10 mouse cellular contexts compared by ENCODE assay signal in genomic region chr7:66140923-66141570, GRCm38 (mm10). TPM values are rescaled to one million over a fixed set of nuclear protein-coding genes. Genes with fewer than 3 reads are reported as not detected.
DNase-seq lines count a peak whose midpoint lies in the region; ATAC-seq and TF ChIP-seq lines count a peak whose summit lies in the region.
"Had no signal": no experiment of that assay in that cellular context is flagged by ENCODE, and none has a peak within 500 bp of the region (broad histone marks: within the 10 kb centered on the region; RNA-seq: fewer than 3 reads in every experiment).

No protein-coding gene starts in this region.

- ATAC-seq in intestine, embryonic 16.5 days = no peak
- no peak for ATAC-seq in intestine, postnatal 0 days
- ATAC-seq in midbrain, embryonic 15.5 days (replicated peaks) = peak; percentile 45; the same call in 1 of the 2 replicates
- ATAC-seq: activated CD4-positive, CD25-positive, alpha-beta regulatory T cell, adult 4 months had no signal

- no peak for TF ChIP-seq CTCF in intestine, postnatal 0 days (IDR thresholded peaks at IDR 0.05; ENCODE audit: low read depth)

- no peaks in the 10 kb centered on the region for H3K9me3 ChIP-seq in intestine, embryonic 16.5 days (ENCODE audit: control insufficient read depth, low read length)
- H3K9me3 ChIP-seq in intestine, postnatal 0 days (ENCODE audit: control insufficient read depth) = no peaks in the 10 kb centered on the region
- no peaks in the 10 kb centered on the region for H3K9me3 ChIP-seq in midbrain, embryonic 15.5 days

- no peak overlapping the region for H3K9ac ChIP-seq in intestine, embryonic 16.5 days (ENCODE audit: low read depth, low read length)
- H3K9ac ChIP-seq in intestine, postnatal 0 days (ENCODE audit: low read depth, low read length) = no peak overlapping the region
- no peak overlapping the region for H3K9ac ChIP-seq in midbrain, embryonic 15.5 days

- peak; percentile 64 for DNase-seq in NIH3T3 (ENCODE audit: low read depth)
- peak; percentile 72 for DNase-seq in brain, adult 2 months (ENCODE audit: low read depth, low spot score)
- no peak for DNase-seq in left cerebral cortex, adult 11 months (ENCODE audit: low spot score)
- DNase-seq in natural killer cell, adult 2 months (ENCODE audit: low spot score in 2 of 2) = no peak
- DNase-seq: embryo, embryonic 11 days; kidney, adult 11 months had no signal

- H3K4me1 ChIP-seq in intestine, embryonic 16.5 days (ENCODE audit: control insufficient read depth, insufficient read depth, low read length) = peaks cover 18% of the 10 kb centered on the region
- H3K4me1 ChIP-seq in intestine, postnatal 0 days (replicated peaks; ENCODE audit: control insufficient read depth, insufficient read depth, low read length) = peaks cover under 1% of the 10 kb centered on the region
- peaks cover 53% of the 10 kb centered on the region for H3K4me1 ChIP-seq in midbrain, embryonic 15.5 days

- no peak overlapping the region for H3K4me3 ChIP-seq in intestine, embryonic 16.5 days (ENCODE audit: low read length)
- H3K4me3 ChIP-seq in intestine, postnatal 0 days (ENCODE audit: low read depth, low read length) = no peak overlapping the region
- H3K4me3 ChIP-seq in midbrain, embryonic 15.5 days = no peak overlapping the region

- no peaks in the 10 kb centered on the region for H3K36me3 ChIP-seq in intestine, embryonic 16.5 days (ENCODE audit: control insufficient read depth, insufficient read depth, low read length)
- H3K36me3 ChIP-seq in intestine, postnatal 0 days (ENCODE audit: control insufficient read depth, insufficient read depth) = no peaks in the 10 kb centered on the region
- H3K36me3 ChIP-seq in midbrain, embryonic 15.5 days (replicated peaks) = no peaks in the 10 kb centered on the region

- no peaks in the 10 kb centered on the region for H3K27me3 ChIP-seq in intestine, embryonic 16.5 days (replicated peaks; ENCODE audit: control insufficient read depth, insufficient read depth, low read length)
- no peaks in the 10 kb centered on the region for H3K27me3 ChIP-seq in intestine, postnatal 0 days (replicated peaks; ENCODE audit: control insufficient read depth, insufficient read depth, low read length)
- no peaks in the 10 kb centered on the region for H3K27me3 ChIP-seq in midbrain, embryonic 15.5 days (replicated peaks)

- H3K27ac ChIP-seq in intestine, embryonic 16.5 days (ENCODE audit: low read length) = peak overlapping the region; percentile 37; the same call in 1 of the 2 replicates
- no peak overlapping the region for H3K27ac ChIP-seq in intestine, postnatal 0 days (ENCODE audit: low read depth, low read length)
- peak overlapping the region; percentile 45 for H3K27ac ChIP-seq in midbrain, embryonic 15.5 days

- WGBS in intestine, embryonic 16.5 days = 54% methylated on average over 4 of the region's 4 CpGs
- WGBS in intestine, postnatal 0 days = 49% methylated on average over 4 of the region's 4 CpGs
- WGBS in midbrain, embryonic 15.5 days = 29% methylated on average over 4 of the region's 4 CpGs

- no peak overlapping the region for H3K4me2 ChIP-seq in intestine, embryonic 16.5 days (ENCODE audit: low read depth, low read length)
- no peak overlapping the region for H3K4me2 ChIP-seq in intestine, postnatal 0 days (replicated peaks; ENCODE audit: low read depth)
- no peak overlapping the region for H3K4me2 ChIP-seq in midbrain, embryonic 15.5 days

RNA-seq across cellular contexts. Expression of gene Chsy1, which starts 31.7 kb away (rescaled TPM):
- polyA plus RNA-seq in intestine, embryonic 16.5 days (2015; fragmentation: Nextera tagmentation; extraction: Ambion mirVana) = 6.3 and 7.0 TPM in 2 replicates
- 4.4 and 4.6 TPM in 2 replicates for polyA plus RNA-seq in intestine, postnatal 0 days (2015; fragmentation: Nextera tagmentation; extraction: Ambion mirVana)
- 10.0 and 10.7 TPM in 2 replicates for polyA plus RNA-seq in midbrain, embryonic 15.5 days (2015; fragmentation: Nextera tagmentation; extraction: Ambion mirVana)

Comparison
In these comparisons a context has a peak if more than half of its experiments do, and no peak if none do; other contexts are left out.
1. DNase-seq: peak in NIH3T3 (single experiment) and brain, adult 2 months (single experiment); none in left cerebral cortex, adult 11 months (single experiment) and natural killer cell, adult 2 months (0 of 2).